Mouse (Mus musculus): ENCODE measurements at regions not wholly inside any gene's neighbourhood (a gene's known extent, or its start where the extent isn't known, plus 50 kb on each side); places are given as distances from the start of the nearest gene placed in this dataset.

DNA sequence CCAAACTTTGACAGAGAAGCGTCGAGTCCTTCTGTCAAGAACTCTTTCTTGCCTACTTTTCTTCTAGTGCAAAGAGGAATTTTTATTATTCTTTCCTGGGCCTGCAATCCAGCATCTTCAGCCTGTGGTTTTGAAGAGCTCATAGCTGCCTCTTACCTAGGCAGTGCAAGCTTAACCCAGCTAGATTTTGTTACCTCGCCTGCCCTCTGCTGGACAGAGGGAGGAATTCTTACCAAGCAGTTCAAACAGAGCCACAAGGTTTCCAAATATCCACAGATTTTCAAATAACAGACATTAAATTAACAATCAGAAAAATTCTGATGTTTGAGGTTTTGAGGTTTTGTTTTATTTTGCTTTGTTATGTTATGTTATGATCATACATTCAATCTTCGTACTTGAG, 84.1 kb upstream of the Fam204a start:
- WGBS, result 19% methylated on average over 4 of the region's 4 CpGs
- Histone ChIP-seq H3K4me1 (ENCODE audit: control insufficient read depth, insufficient read depth, low read length) (no peaks in the 10 kb centered on the region), H3K9ac (ENCODE audit: low read depth, low read length, severe bottlenecking) (no peak overlapping the region), H3K27ac (replicated peaks; ENCODE audit: low read depth, low read length) (no peak overlapping the region), H3K27me3 (ENCODE audit: control insufficient read depth, insufficient read depth, low read length) (no peaks in the 10 kb centered on the region), H3K36me3 (ENCODE audit: control insufficient read depth, insufficient read depth, low read length) (no peaks in the 10 kb centered on the region), H3K9me3 (ENCODE audit: control insufficient read depth, low read length) (no peaks in the 10 kb centered on the region), H3K4me3 (replicated peaks; ENCODE audit: low read length) (no peak overlapping the region), H3K4me2 (replicated peaks; ENCODE audit: low read depth, low read length, severe bottlenecking) (no peak overlapping the region)
- DNase-seq (ENCODE audit: low spot score) (peak; percentile 72), ATAC-seq (ENCODE audit: low FRiP score, low read depth) (no peak)
- no peak for TF ChIP-seq POLR2A (IDR thresholded peaks at IDR 0.05; ENCODE audit: borderline replicate concordance, extremely low read depth, insufficient read depth, insufficient read length)

DNA sequence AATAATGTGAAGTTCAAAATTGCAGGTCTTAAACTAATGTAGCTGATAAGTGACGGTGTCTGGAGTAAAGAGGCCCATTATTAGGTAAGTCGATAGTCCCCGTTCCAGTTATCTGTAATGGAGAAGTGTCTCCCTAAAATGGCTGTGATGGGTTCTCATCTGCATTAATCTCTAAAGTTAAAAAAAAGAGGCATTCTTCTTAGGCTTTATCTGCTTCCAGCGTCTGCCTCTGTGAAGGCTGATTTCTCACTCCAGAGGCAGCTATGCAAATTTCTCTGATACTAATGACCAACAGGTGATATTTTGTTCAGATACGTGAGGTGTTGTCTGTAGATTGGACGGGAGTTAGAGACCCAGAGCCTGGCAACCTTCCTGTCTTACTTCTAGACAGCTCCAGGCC, 75.9 kb upstream of the Fam204a start:
- 52% methylated on average over 6 of the region's 6 CpGs for WGBS
- no peak overlapping the region for H3K27ac ChIP-seq (replicated peaks; ENCODE audit: low read depth, low read length)
- H3K36me3 ChIP-seq (ENCODE audit: control insufficient read depth, insufficient read depth, low read length), result no peaks in the 10 kb centered on the region
- no peaks in the 10 kb centered on the region for H3K27me3 ChIP-seq (ENCODE audit: control insufficient read depth, insufficient read depth, low read length)
- H3K4me1 ChIP-seq (ENCODE audit: control insufficient read depth, insufficient read depth, low read length), result no peaks in the 10 kb centered on the region
- DNase-seq (ENCODE audit: low spot score) (no peak), ATAC-seq (ENCODE audit: low FRiP score, low read depth) (no peak)
- TF ChIP-seq POLR2A (IDR thresholded peaks at IDR 0.05; ENCODE audit: borderline replicate concordance, extremely low read depth, insufficient read depth, insufficient read length), result no peak
- H3K4me2 ChIP-seq (replicated peaks; ENCODE audit: low read depth, low read length, severe bottlenecking), result no peak overlapping the region
- no peaks in the 10 kb centered on the region for H3K9me3 ChIP-seq (ENCODE audit: control insufficient read depth, low read length)
- H3K4me3 ChIP-seq (replicated peaks; ENCODE audit: low read length), result no peak overlapping the region
- no peak overlapping the region for H3K9ac ChIP-seq (ENCODE audit: low read depth, low read length, severe bottlenecking)

DNA sequence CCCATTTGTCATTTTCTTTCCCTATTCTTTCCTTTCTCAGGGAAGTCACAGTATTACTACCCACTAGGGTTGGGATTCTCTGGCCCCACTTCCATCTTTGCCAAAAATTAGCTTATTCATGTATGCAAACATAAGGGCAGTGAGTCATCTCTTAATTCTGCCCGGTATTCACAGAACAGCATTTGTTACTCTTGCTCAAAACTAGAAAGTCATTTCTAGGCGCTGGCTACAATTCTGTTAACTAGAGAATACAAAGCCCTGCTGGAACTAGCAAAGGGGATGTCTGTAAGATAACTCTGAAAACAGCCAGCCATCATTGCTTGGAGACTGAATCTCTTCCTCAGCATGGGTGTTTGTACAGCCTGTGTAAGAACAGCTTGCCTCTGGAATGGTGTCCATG, 74.4 kb upstream of the Fam204a start:
- ATAC-seq (ENCODE audit: low FRiP score, low read depth) (no peak), DNase-seq (ENCODE audit: low spot score) (no peak)
- Histone ChIP-seq H3K9ac (ENCODE audit: low read depth, low read length, severe bottlenecking) (no peak overlapping the region), H3K4me2 (replicated peaks; ENCODE audit: low read depth, low read length, severe bottlenecking) (no peak overlapping the region), H3K4me3 (replicated peaks; ENCODE audit: low read length) (no peak overlapping the region), H3K4me1 (ENCODE audit: control insufficient read depth, insufficient read depth, low read length) (no peaks in the 10 kb centered on the region), H3K9me3 (ENCODE audit: control insufficient read depth, low read length) (no peaks in the 10 kb centered on the region), H3K27ac (replicated peaks; ENCODE audit: low read depth, low read length) (no peak overlapping the region), H3K36me3 (ENCODE audit: control insufficient read depth, insufficient read depth, low read length) (no peaks in the 10 kb centered on the region), H3K27me3 (ENCODE audit: control insufficient read depth, insufficient read depth, low read length) (no peaks in the 10 kb centered on the region)
- no peak for TF ChIP-seq POLR2A (IDR thresholded peaks at IDR 0.05; ENCODE audit: borderline replicate concordance, extremely low read depth, insufficient read depth, insufficient read length)
- 89% methylated on average over 2 of the region's 2 CpGs for WGBS

DNA sequence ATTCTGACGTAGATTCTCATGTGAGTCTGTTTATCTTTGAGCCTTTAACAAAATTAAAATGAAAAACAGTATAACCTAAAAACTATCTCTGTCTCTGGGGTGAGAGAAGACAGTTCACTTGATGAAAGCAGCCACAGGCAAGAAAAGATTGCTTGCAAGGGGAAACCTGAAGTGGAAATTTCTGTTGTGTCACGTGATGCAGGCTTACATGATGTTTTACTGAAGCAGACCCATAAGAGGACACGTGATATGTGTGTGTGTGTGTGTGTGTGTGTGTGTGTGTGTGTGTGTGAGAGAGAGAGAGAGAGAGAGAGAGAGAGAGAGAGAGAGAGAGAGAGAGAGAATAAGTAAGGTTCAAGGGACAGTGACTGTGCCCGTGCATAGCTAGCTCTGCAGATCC, 63.7 kb upstream of the Fam204a start:
- Histone ChIP-seq H3K27ac (replicated peaks; ENCODE audit: low read depth, low read length) (no peak overlapping the region), H3K4me3 (replicated peaks; ENCODE audit: low read length) (no peak overlapping the region), H3K9ac (ENCODE audit: low read depth, low read length, severe bottlenecking) (no peak overlapping the region), H3K27me3 (ENCODE audit: control insufficient read depth, insufficient read depth, low read length) (no peaks in the 10 kb centered on the region), H3K9me3 (ENCODE audit: control insufficient read depth, low read length) (no peaks in the 10 kb centered on the region), H3K4me2 (replicated peaks; ENCODE audit: low read depth, low read length, severe bottlenecking) (no peak overlapping the region), H3K36me3 (ENCODE audit: control insufficient read depth, insufficient read depth, low read length) (no peaks in the 10 kb centered on the region), H3K4me1 (ENCODE audit: control insufficient read depth, insufficient read depth, low read length) (no peaks in the 10 kb centered on the region)
- ATAC-seq (ENCODE audit: low FRiP score, low read depth), result no peak
- WGBS, result 81% methylated on average over 4 of the region's 4 CpGs
- DNase-seq (ENCODE audit: low spot score), result no peak
- TF ChIP-seq POLR2A (IDR thresholded peaks at IDR 0.05; ENCODE audit: borderline replicate concordance, extremely low read depth, insufficient read depth, insufficient read length), result no peak

DNA sequence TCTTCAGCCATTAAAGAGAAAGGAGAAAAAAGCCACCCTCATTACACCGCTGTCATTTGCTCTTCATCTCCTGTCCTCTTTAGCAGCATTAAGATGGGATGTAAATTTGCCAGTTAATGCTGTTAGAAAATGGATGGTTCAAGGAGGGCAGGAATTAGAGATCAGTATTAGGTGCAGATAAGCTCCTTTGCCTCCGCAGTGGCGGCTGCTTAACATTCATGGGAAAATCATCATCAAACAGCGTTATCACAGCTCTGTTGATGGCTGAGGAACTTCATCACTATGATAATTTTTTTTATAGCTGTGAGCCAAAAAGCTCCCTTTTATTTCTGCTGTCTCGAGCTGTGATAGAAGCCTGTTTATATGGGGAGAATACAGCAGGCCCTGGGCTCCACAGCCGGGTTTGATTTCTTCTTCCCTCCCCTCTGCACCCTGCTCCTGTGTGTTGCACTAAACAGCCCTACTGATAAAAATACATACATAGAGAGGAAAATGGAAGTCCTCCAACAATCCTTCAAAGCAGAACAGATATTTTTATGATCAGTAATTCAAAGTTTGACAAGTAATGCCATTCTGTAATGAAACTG, 60.4 kb upstream of the Fam204a start:
- H3K4me2 ChIP-seq (replicated peaks; ENCODE audit: low read depth, low read length, severe bottlenecking), result no peak overlapping the region
- WGBS, result 42% methylated on average over 6 of the region's 6 CpGs
- no peak overlapping the region for H3K4me3 ChIP-seq (replicated peaks; ENCODE audit: low read length)
- ATAC-seq (ENCODE audit: low FRiP score, low read depth) (no peak), DNase-seq (ENCODE audit: low spot score) (no peak)
- no peaks in the 10 kb centered on the region for H3K9me3 ChIP-seq (ENCODE audit: control insufficient read depth, low read length)
- TF ChIP-seq POLR2A (IDR thresholded peaks at IDR 0.05; ENCODE audit: borderline replicate concordance, extremely low read depth, insufficient read depth, insufficient read length), result no peak
- no peak overlapping the region for H3K27ac ChIP-seq (replicated peaks; ENCODE audit: low read depth, low read length)
- H3K36me3 ChIP-seq (ENCODE audit: control insufficient read depth, insufficient read depth, low read length), result no peaks in the 10 kb centered on the region
- no peaks in the 10 kb centered on the region for H3K27me3 ChIP-seq (ENCODE audit: control insufficient read depth, insufficient read depth, low read length)
- H3K4me1 ChIP-seq (ENCODE audit: control insufficient read depth, insufficient read depth, low read length), result no peaks in the 10 kb centered on the region
- H3K9ac ChIP-seq (ENCODE audit: low read depth, low read length, severe bottlenecking), result no peak overlapping the region

DNA sequence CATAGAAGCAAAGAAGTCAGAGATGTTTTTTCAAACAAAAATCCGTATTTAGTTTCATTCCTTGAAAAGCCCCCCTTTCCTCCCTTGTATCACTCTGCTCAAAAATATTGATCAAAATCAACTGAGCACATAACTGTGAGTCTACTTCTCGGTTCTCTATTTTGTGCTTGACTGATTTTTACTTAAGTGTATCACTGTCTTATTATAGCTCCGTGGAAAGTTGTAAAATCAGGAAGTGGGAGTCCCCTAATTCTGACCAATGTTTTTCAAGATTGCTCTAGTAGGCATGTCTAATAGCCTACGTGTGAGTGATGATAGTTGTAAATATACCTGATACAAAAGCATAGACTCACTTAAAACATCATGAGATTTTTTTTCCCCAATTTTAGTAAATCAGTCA, 58.4 kb upstream of the Fam204a start:
- no peaks in the 10 kb centered on the region for H3K4me1 ChIP-seq (ENCODE audit: control insufficient read depth, insufficient read depth, low read length)
- no peak overlapping the region for H3K4me3 ChIP-seq (replicated peaks; ENCODE audit: low read length)
- no peak overlapping the region for H3K27ac ChIP-seq (replicated peaks; ENCODE audit: low read depth, low read length)
- H3K27me3 ChIP-seq (ENCODE audit: control insufficient read depth, insufficient read depth, low read length), result no peaks in the 10 kb centered on the region
- no peak for TF ChIP-seq POLR2A (IDR thresholded peaks at IDR 0.05; ENCODE audit: borderline replicate concordance, extremely low read depth, insufficient read depth, insufficient read length)
- no peak for ATAC-seq (ENCODE audit: low FRiP score, low read depth)
- WGBS, result 73% methylated on average over 4 of the region's 4 CpGs
- H3K36me3 ChIP-seq (ENCODE audit: control insufficient read depth, insufficient read depth, low read length), result no peaks in the 10 kb centered on the region
- H3K4me2 ChIP-seq (replicated peaks; ENCODE audit: low read depth, low read length, severe bottlenecking), result no peak overlapping the region
- DNase-seq (ENCODE audit: low spot score), result no peak
- no peak overlapping the region for H3K9ac ChIP-seq (ENCODE audit: low read depth, low read length, severe bottlenecking)
- no peaks in the 10 kb centered on the region for H3K9me3 ChIP-seq (ENCODE audit: control insufficient read depth, low read length)
